Mouse (Mus musculus): Measurements from ENCODE around the gene Poln. TPM values are rescaled to one million over a fixed set of nuclear protein-coding genes. Genes with fewer than 3 reads are reported as not detected.

Poln gene
- polyA plus RNA-seq, 1 experiment from 2014 or later: 1.2 TPM

DNA sequence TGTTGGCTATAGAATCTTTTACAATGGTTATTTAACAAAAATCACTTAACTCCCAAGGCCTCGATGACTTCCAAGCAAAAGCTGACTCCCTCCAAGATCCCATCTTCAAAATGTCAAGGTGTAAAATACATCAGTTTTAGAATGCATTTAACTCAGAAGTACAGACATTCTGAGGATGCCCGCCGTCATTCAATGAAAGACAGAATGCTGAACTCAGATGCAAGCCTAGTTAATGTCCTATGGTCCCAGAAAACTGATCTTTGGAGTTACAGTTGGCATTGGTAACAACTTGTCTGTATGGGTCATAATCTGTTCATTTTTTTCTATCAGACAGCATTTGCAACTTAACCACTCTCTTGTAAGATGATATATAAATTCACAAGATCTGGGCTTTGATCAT, 706 bp upstream of the Poln start:
- WGBS: 82% methylated on average over 3 of the region's 3 CpGs
- ATAC-seq (ENCODE audit: insufficient number of reproducible peaks, insufficient read depth, low FRiP score, low TSS enrichment): no peak
- no peaks in the 10 kb centered on the region for H3K9me3 ChIP-seq
- no peaks in the 10 kb centered on the region for H3K27me3 ChIP-seq
- peaks cover 22% of the 10 kb centered on the region for H3K36me3 ChIP-seq
- peaks cover 11% of the 10 kb centered on the region; the same call in 1 of the 2 replicates for H3K4me1 ChIP-seq
- peak overlapping the region; percentile 40 for H3K9ac ChIP-seq
- peak overlapping the region; percentile 87 for H3K27ac ChIP-seq
- H3K4me3 ChIP-seq: peak overlapping the region; percentile 74
- H3K4me2 ChIP-seq (replicated peaks): peak overlapping the region; percentile 60

GRCm38 (mm10) chr5:34167857-34168256, 1.4 kb downstream of the Poln start:
- H3K4me3 ChIP-seq: no peak overlapping the region
- 81% methylated on average over 4 of the region's 4 CpGs for WGBS
- H3K9me3 ChIP-seq: no peaks in the 10 kb centered on the region
- H3K27me3 ChIP-seq: no peaks in the 10 kb centered on the region
- H3K27ac ChIP-seq: no peak overlapping the region
- no peak overlapping the region for H3K9ac ChIP-seq
- ATAC-seq (ENCODE audit: insufficient number of reproducible peaks, insufficient read depth, low FRiP score, low TSS enrichment): no peak
- peak overlapping the region; percentile 33 for H3K4me2 ChIP-seq (replicated peaks)
- H3K4me1 ChIP-seq: peaks cover 17% of the 10 kb centered on the region; the same call in 1 of the 2 replicates
- peaks cover 6% of the 10 kb centered on the region; the same call in 1 of the 2 replicates for H3K36me3 ChIP-seq

- WGBS: 88% methylated on average over 4 of the region's 4 CpGs
- Histone ChIP-seq H3K27ac (no peak overlapping the region), H3K4me3 (no peak overlapping the region), H3K4me2 (replicated peaks) (no peak overlapping the region), H3K27me3 (no peaks in the 10 kb centered on the region), H3K9ac (no peak overlapping the region), H3K4me1 (peaks cover 17% of the 10 kb centered on the region; the same call in 1 of the 2 replicates), H3K36me3 (peaks cover 8% of the 10 kb centered on the region; the same call in 1 of the 2 replicates), H3K9me3 (no peaks in the 10 kb centered on the region)
- no peak for ATAC-seq (ENCODE audit: insufficient number of reproducible peaks, insufficient read depth, low FRiP score, low TSS enrichment)
Measured at GRCm38 (mm10) chr5:34165793-34166192, 3.5 kb downstream of the Poln start.

DNA sequence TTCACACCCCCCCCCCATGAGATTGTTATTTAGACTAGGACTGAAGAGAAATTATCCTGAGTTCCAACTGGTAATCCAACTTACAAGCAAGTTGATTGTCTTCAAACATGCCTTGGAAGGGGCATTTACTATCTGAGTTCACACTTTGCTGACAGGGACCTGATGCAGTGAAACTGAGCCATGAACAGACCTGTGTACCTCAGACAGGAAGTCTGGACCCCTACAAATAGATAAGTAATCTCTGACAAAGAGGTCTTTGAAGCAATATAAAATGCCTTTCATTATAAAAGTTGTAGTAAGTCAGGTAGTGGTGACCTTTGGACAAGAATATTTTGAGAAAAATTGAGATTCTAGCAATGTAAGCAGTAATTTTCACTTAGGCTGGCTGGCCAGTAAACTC, 20.8 kb downstream of the Poln start:
- peaks cover 3% of the 10 kb centered on the region for H3K36me3 ChIP-seq
- H3K4me1 ChIP-seq: no peaks in the 10 kb centered on the region
- H3K27ac ChIP-seq: no peak overlapping the region
- H3K9me3 ChIP-seq: no peaks in the 10 kb centered on the region
- no peak overlapping the region for H3K9ac ChIP-seq
- no peak overlapping the region for H3K4me3 ChIP-seq
- no peaks in the 10 kb centered on the region for H3K27me3 ChIP-seq
- no peak for ATAC-seq (ENCODE audit: insufficient number of reproducible peaks, insufficient read depth, low FRiP score, low TSS enrichment)
- no peak overlapping the region for H3K4me2 ChIP-seq (replicated peaks)

DNA sequence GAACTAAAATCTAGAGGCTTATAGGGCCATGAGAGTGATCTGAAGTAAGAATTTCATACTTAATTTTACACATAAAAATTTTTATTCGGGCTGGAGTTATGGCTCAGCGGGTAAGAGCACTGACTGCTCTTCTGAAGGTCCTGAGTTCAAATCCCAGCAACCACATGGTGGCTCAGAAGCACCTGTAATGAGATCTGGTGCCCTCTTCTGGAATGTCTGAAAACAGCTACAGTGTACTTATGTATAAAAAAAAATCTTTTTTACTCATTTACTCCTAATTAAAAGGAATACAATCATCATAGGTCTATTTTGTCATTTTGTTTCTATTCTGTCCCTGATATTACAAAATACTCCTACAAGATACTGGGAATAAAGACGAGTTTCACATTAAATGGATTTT, 21.7 kb downstream of the Poln start:
- no peak for ATAC-seq (ENCODE audit: insufficient number of reproducible peaks, insufficient read depth, low FRiP score, low TSS enrichment)
- Histone ChIP-seq H3K4me1 (no peaks in the 10 kb centered on the region), H3K4me2 (replicated peaks) (no peak overlapping the region), H3K27ac (no peak overlapping the region), H3K9ac (no peak overlapping the region), H3K4me3 (no peak overlapping the region), H3K36me3 (no peaks in the 10 kb centered on the region), H3K27me3 (no peaks in the 10 kb centered on the region), H3K9me3 (no peaks in the 10 kb centered on the region)
- 87% methylated on average over 3 of the region's 3 CpGs for WGBS

DNA sequence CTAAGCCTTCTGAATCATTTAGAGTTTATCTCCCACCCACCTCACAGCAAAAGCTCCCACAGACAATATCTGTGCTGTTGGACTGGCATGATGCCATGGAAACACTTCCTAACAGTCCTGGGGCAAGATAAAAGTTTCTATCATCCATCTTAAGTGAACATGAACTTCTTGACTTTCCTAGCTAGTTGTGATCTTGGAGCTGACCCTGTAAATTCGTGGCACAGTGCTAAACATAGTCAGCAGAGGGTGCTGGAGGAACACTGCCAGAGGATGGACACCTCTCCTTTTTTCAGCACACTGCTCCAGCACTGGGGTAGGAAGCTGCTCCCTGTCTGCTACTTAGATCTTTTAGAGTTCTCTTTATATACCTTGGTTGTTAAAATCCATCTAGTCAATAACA, 29.5 kb downstream of the Poln start:
- no peaks in the 10 kb centered on the region for H3K9me3 ChIP-seq
- no peak overlapping the region for H3K4me2 ChIP-seq (replicated peaks)
- no peak for ATAC-seq (ENCODE audit: insufficient number of reproducible peaks, insufficient read depth, low FRiP score, low TSS enrichment)
- H3K36me3 ChIP-seq: no peaks in the 10 kb centered on the region
- no peaks in the 10 kb centered on the region for H3K4me1 ChIP-seq
- no peak overlapping the region for H3K27ac ChIP-seq
- H3K4me3 ChIP-seq: no peak overlapping the region
- WGBS: 0% methylated on average over 1 of the region's 1 CpGs
- no peaks in the 10 kb centered on the region for H3K27me3 ChIP-seq
- H3K9ac ChIP-seq: no peak overlapping the region

GRCm38 (mm10) chr5:34132731-34133130, 36.5 kb downstream of the Poln start:
- Histone ChIP-seq H3K9me3 (no peaks in the 10 kb centered on the region), H3K9ac (no peak overlapping the region), H3K4me3 (no peak overlapping the region), H3K36me3 (no peaks in the 10 kb centered on the region), H3K4me1 (no peaks in the 10 kb centered on the region), H3K27me3 (no peaks in the 10 kb centered on the region), H3K4me2 (replicated peaks) (no peak overlapping the region), H3K27ac (no peak overlapping the region)
- ATAC-seq (ENCODE audit: insufficient number of reproducible peaks, insufficient read depth, low FRiP score, low TSS enrichment): no peak
- WGBS: 75% methylated on average over 2 of the region's 2 CpGs

DNA sequence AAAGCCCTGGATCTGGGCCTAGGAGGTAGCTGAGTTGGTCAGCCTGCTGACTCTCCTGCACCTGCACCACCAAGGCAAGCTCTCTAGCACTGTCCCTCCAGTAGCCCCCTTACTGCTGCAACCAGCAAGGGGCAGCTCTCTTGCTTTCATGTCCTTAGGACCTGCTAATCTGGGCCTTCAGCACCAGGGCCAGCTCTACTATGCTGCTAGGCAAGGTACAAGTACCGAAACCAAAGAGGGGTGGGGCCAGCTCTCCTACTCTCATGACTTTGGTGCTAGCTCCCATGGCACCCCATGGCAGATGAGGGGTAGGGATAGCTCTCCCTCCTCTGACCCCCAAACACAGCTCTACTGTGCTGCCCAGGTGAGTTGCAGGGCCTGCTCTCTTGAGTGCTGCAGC, 45.1 kb downstream of the Poln start:
- Histone ChIP-seq H3K9me3 (no peaks in the 10 kb centered on the region), H3K36me3 (no peaks in the 10 kb centered on the region), H3K4me3 (no peak overlapping the region), H3K27ac (no peak overlapping the region), H3K9ac (no peak overlapping the region), H3K4me2 (replicated peaks) (no peak overlapping the region), H3K4me1 (no peaks in the 10 kb centered on the region), H3K27me3 (no peaks in the 10 kb centered on the region)
- WGBS: 33% methylated on average over 1 of the region's 1 CpGs
- ATAC-seq (ENCODE audit: insufficient number of reproducible peaks, insufficient read depth, low FRiP score, low TSS enrichment): no peak

GRCm38 (mm10) chr5:34119121-34119856, 50.0 kb downstream of the Poln start:
- H3K4me2 ChIP-seq (replicated peaks): no peak overlapping the region
- H3K36me3 ChIP-seq: no peaks in the 10 kb centered on the region
- no peaks in the 10 kb centered on the region for H3K9me3 ChIP-seq
- no peaks in the 10 kb centered on the region for H3K4me1 ChIP-seq
- 83% methylated on average over 3 of the region's 3 CpGs for WGBS
- H3K27ac ChIP-seq: no peak overlapping the region
- no peaks in the 10 kb centered on the region for H3K27me3 ChIP-seq
- no peak overlapping the region for H3K4me3 ChIP-seq
- ATAC-seq (ENCODE audit: insufficient number of reproducible peaks, insufficient read depth, low FRiP score, low TSS enrichment): no peak
- H3K9ac ChIP-seq: no peak overlapping the region

GRCm38 (mm10) chr5:34105681-34106080, 63.6 kb downstream of the Poln start:
- Histone ChIP-seq H3K27me3 (no peaks in the 10 kb centered on the region), H3K9ac (no peak overlapping the region), H3K9me3 (no peaks in the 10 kb centered on the region), H3K4me1 (no peaks in the 10 kb centered on the region), H3K4me3 (no peak overlapping the region), H3K4me2 (replicated peaks) (no peak overlapping the region), H3K27ac (no peak overlapping the region), H3K36me3 (no peaks in the 10 kb centered on the region)
- no peak for ATAC-seq (ENCODE audit: insufficient number of reproducible peaks, insufficient read depth, low FRiP score, low TSS enrichment)
- WGBS: 79% methylated on average over 1 of the region's 1 CpGs

GRCm38 (mm10) chr5:34097333-34097732, 71.9 kb downstream of the Poln start:
- ATAC-seq (ENCODE audit: insufficient number of reproducible peaks, insufficient read depth, low FRiP score, low TSS enrichment): no peak

DNA sequence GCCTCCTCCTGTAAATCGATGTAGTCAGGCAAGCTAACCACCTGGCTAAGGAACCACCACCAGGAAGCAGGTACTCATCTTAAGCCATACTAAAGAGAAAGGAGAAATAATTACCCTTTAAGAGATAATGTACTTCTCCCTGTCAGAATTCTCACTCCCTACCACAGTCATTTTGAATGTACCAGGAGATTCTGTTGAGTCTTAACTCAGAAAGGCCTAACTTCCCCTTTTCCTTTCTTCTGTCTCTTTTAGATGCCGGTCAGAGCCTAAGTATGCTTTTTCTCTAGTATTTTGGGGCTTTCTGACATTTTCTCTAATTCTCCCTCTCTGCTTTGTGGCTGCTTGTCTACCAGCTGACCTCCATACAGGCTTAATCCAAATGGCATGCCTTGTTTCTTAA, 76.2 kb downstream of the Poln start:
- WGBS: 81% methylated on average over 2 of the region's 2 CpGs
- Histone ChIP-seq H3K36me3 (no peaks in the 10 kb centered on the region), H3K27ac (no peak overlapping the region), H3K9ac (no peak overlapping the region), H3K4me2 (replicated peaks) (no peak overlapping the region), H3K4me1 (no peaks in the 10 kb centered on the region), H3K9me3 (no peaks in the 10 kb centered on the region), H3K27me3 (no peaks in the 10 kb centered on the region), H3K4me3 (no peak overlapping the region)
- no peak for ATAC-seq (ENCODE audit: insufficient number of reproducible peaks, insufficient read depth, low FRiP score, low TSS enrichment)

More at GRCm38 (mm10) chr5:34097333-34097732, 71.9 kb downstream of the Poln start:
- Histone ChIP-seq H3K9me3 (no peaks in the 10 kb centered on the region), H3K27ac (no peak overlapping the region), H3K4me1 (no peaks in the 10 kb centered on the region), H3K4me2 (replicated peaks) (no peak overlapping the region), H3K4me3 (no peak overlapping the region), H3K9ac (no peak overlapping the region), H3K27me3 (no peaks in the 10 kb centered on the region), H3K36me3 (no peaks in the 10 kb centered on the region)
- 8% methylated on average over 1 of the region's 1 CpGs for WGBS

All from embryonic facial prominence, embryonic 12.5 days (tissue).